Mouse (Mus musculus) T-helper 2 cell (primary cell): ENCODE results near the gene Tmem217.

ENCODE experiments used
- in situ Hi-C: fragments of 300-600 bp; cut with MboI, MseI; formaldehyde crosslinking; loops from one replicate; pipeline ENCODE4 v1.15.1; 2025; ENCODE audit warnings: high pct_unique_total_duplicates

Gene Tmem217

GRCm38 (mm10) chr17:29549543-29550428, 2.4 kb downstream of the Tmem217 start, which contains the start of the genes Gm17657 and Tbc1d22b:
TSS of gene Gm17657 (minus strand) at chr17:29549638.
TSS of gene Tbc1d22b (plus strand) at chr17:29549785.
- in situ Hi-C loops = no loop called here

- in situ Hi-C loops = no loop called here
Measured at GRCm38 (mm10) chr17:29548994-29549393, 3.2 kb downstream of the Tmem217 start.

- in situ Hi-C loops = no loop called here
Measured at GRCm38 (mm10) chr17:29548494-29548893, 3.7 kb downstream of the Tmem217 start.

- in situ Hi-C loops = no loop called here
Measured at GRCm38 (mm10) chr17:29545241-29545640, 6.9 kb downstream of the Tmem217 start.

- in situ Hi-C loops = no loop called here
Measured at GRCm38 (mm10) chr17:29544064-29544463, 8.1 kb downstream of the Tmem217 start.

- in situ Hi-C loops = no loop called here
Measured at GRCm38 (mm10) chr17:29542831-29543690, 9.1 kb downstream of the Tmem217 start.

GRCm38 (mm10) chr17:29541419-29541818, 10.8 kb downstream of the Tmem217 start:
- in situ Hi-C loops = no loop called here

GRCm38 (mm10) chr17:29540426-29540825, 11.8 kb downstream of the Tmem217 start:
- in situ Hi-C loops = no loop called here

GRCm38 (mm10) chr17:29533866-29534265, 18.3 kb downstream of the Tmem217 start:
- in situ Hi-C loops = no loop called here

GRCm38 (mm10) chr17:29531757-29532384, 20.3 kb downstream of the Tmem217 start:
- in situ Hi-C loops = no loop called here

- in situ Hi-C loops = no loop called here
Measured at GRCm38 (mm10) chr17:29531278-29531677, 20.9 kb downstream of the Tmem217 start.

- in situ Hi-C loops = no loop called here
Measured at GRCm38 (mm10) chr17:29530508-29530907, 21.7 kb downstream of the Tmem217 start.

GRCm38 (mm10) chr17:29528568-29529187, 23.5 kb downstream of the Tmem217 start:
- in situ Hi-C loops = no loop called here

GRCm38 (mm10) chr17:29525613-29526012, 26.6 kb downstream of the Tmem217 start:
- in situ Hi-C loops = no loop called here

- in situ Hi-C loops = loop anchor here (5.0 to 10.0 kb wide), 2 partner anchors 145 to 262 kb away; no protein-coding TSS in a partner anchor
Measured at GRCm38 (mm10) chr17:29519731-29520130, 32.5 kb downstream of the Tmem217 start.

GRCm38 (mm10) chr17:29518665-29519064, 33.5 kb downstream of the Tmem217 start:
- in situ Hi-C loops = loop anchor here (5.0 to 10.0 kb wide), 2 partner anchors 144 to 261 kb away; no protein-coding TSS in a partner anchor

- in situ Hi-C loops = loop anchor here (10.0 kb wide), 1 partner anchor 140 kb away; no protein-coding TSS in a partner anchor
Measured at GRCm38 (mm10) chr17:29514435-29514834, 37.8 kb downstream of the Tmem217 start.

- in situ Hi-C loops = loop anchor here (10.0 kb wide), 1 partner anchor 138 kb away; no protein-coding TSS in a partner anchor
Measured at GRCm38 (mm10) chr17:29513044-29513730, 39.0 kb downstream of the Tmem217 start.

- in situ Hi-C loops = loop anchor here (10.0 kb wide), 1 partner anchor 136 kb away; no protein-coding TSS in a partner anchor
Measured at GRCm38 (mm10) chr17:29510691-29511090, 41.5 kb downstream of the Tmem217 start.

GRCm38 (mm10) chr17:29508927-29509608, 43.1 kb downstream of the Tmem217 start:
- in situ Hi-C loops = no loop called here
